Mouse (Mus musculus) lung, postnatal 0 days (tissue): Measurements from ENCODE around the gene Tmem136.

Source experiments
- CTCF ChIP-seq: IDR thresholded peaks from 2 replicates; pipeline ENCODE4 v1.5.1; 2016; ENCODE audit warnings: antibody characterized with exemption, mild to moderate bottlenecking
- EP300 ChIP-seq: IDR thresholded peaks from 2 replicates; pipeline ENCODE4 v1.6.1; 2016; ENCODE audit warnings: antibody characterized with exemption, mild to moderate bottlenecking, control low read depth

DNA sequence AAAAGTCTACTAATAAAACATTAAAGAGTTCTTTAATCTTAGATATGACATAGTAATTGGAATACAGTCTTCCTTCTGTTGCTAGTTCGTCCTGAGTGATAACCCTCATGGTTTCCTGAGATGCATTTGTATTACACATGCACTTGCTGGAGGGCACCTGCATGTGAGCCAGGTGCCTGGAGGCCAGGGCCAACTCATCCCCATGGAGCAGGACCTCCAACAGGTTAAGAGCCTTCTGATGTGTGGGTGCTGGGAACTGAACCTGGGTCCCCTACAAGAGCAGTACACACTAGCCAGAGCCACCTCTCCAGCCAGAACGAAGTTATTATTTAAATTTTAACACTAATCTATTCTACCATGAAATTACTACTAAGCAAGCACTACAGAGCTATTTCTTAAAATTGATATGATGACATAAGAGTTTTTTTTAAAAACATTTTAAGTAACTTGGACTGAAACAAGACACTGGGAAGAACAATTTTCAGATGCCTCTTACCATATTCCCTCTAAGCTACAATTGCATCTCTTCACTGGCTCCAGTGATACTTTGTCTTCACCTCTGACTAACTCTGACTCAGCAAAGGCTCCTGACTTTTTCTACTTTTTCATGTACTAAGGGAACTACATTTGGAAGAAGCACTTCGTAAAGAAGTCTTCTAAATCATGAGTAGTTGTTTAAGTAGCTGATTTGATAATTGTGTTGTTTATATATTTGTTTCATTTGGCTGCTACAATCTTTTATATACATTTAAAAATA, 18.4 kb downstream of the Tmem136 start:
- no peak for TF ChIP-seq CTCF
- no peak for TF ChIP-seq EP300
